Mouse (Mus musculus) hindbrain, embryonic 10.5 days (tissue): ENCODE data around the gene Sbds. TPM values are rescaled to one million over a fixed set of nuclear protein-coding genes. Genes with fewer than 3 reads are reported as not detected.

Experiments used
- DNase-seq: peaks from one replicate; pipeline ENCODE4 v3.0.0-alpha.2; 2017; ENCODE audit warnings: low spot score
- H3K27ac ChIP-seq: fragments of 300-500 bp; sonication (generic); 2 replicates; pipeline ENCODE4 v1.5.1; 2016; ENCODE audit warnings: mild to moderate bottlenecking, moderate library complexity
- H3K27me3 ChIP-seq: fragments of 300-500 bp; sonication (generic); 2 replicates; pipeline ENCODE4 v1.6.1; 2016; ENCODE audit warnings: mild to moderate bottlenecking; ENCODE audit not compliant: poor library complexity, insufficient read depth, severe bottlenecking
- H3K36me3 ChIP-seq: fragments of 300-500 bp; sonication (generic); 2 replicates; pipeline ENCODE4 v1.6.1; 2016; ENCODE audit warnings: mild to moderate bottlenecking, moderate library complexity
- H3K4me1 ChIP-seq: fragments of 300-500 bp; sonication (generic); replicated peaks from 2 replicates; pipeline ENCODE4 v1.6.1; 2016; ENCODE audit warnings: mild to moderate bottlenecking
- H3K4me3 ChIP-seq: fragments of 300-500 bp; sonication (generic); 2 replicates; pipeline ENCODE4 v1.5.1; 2016; ENCODE audit warnings: mild to moderate bottlenecking, moderate library complexity
- H3K9me3 ChIP-seq: fragments of 300-500 bp; sonication (generic); 2 replicates; pipeline ENCODE4 v1.6.1; 2016; ENCODE audit warnings: mild to moderate bottlenecking, moderate library complexity
- WGBS: fragments of 180-500 bp; shearing (Covaris S2); methylation state at CpG from one replicate; pipeline ENCODE4 v1.1.7; 2016; 5-methylcytosine and 5-hydroxymethylcytosine counted together
- polyA plus RNA-seq: library from polyadenylated mRNA; unstranded; fragments of >200 nt; fragmentation: Nextera tagmentation; extraction: Ambion mirVana; gene quantifications from 2 replicates; pipeline ENCODE4 v1.2.1, GENCODE M21; 2016

The Sbds gene
- polyA plus RNA-seq, 1 experiment from 2014 or later = 64.4 TPM

DNA sequence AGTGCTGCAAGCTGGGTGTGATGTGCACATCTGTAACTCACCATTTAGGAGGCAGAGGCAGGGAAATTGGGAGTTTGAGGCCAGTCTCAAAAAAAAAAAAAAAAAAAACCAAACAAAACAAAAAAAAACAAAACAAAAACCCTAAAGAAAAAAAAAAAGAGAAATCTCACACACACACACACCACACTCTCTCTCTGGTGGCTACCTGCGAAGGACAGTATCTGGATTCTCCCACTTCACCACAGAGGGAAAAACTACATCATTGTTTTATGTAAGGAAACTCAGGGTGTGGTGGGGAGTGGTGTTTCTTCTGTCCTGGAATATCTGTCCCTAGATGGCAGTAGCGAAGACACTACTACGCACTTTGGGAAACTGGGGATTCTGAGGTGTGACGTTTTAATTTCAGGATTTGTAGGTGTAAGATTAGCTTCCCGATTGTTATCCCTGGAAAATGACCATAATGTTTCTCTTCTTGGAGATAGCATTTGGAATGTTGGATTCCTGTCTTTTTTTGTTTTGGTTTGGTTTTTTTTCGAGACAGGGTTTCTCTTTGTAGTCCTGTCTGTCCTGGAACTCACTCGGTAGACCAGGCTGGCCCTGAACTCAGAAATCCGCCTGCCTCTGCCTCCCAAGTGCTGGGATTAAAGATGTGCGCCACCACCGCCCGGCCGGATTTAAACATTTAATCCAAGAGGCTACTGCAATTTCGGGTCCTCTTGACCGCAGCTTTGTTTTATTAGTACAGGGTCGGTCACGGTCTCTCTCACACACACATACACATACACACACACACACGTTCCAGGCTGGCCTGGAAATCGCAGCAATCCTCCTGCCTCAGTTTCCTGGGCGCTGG, 940 bp downstream of the Sbds start:
- no peaks in the 10 kb centered on the region for H3K9me3 ChIP-seq
- peaks cover 45% of the 10 kb centered on the region for H3K36me3 ChIP-seq
- H3K27me3 ChIP-seq = no peaks in the 10 kb centered on the region
- H3K4me1 ChIP-seq = peaks cover 23% of the 10 kb centered on the region
- peak overlapping the region; percentile 71 for H3K4me3 ChIP-seq
- DNase-seq = no peak
- peak overlapping the region; percentile 91 for H3K27ac ChIP-seq
- WGBS = 23% methylated on average over 19 of the region's 19 CpGs

- WGBS = 91% methylated on average over 5 of the region's 5 CpGs
- H3K4me3 ChIP-seq = no peak overlapping the region
- no peak for DNase-seq
- H3K36me3 ChIP-seq = peaks cover 100% of the 10 kb centered on the region
- no peaks in the 10 kb centered on the region for H3K27me3 ChIP-seq
- H3K9me3 ChIP-seq = no peaks in the 10 kb centered on the region
- H3K4me1 ChIP-seq = no peaks in the 10 kb centered on the region
- H3K27ac ChIP-seq = no peak overlapping the region
These were observed 7.5 kb downstream of the Sbds start for GRCm38 (mm10) chr5:130247823-130248222.

DNA sequence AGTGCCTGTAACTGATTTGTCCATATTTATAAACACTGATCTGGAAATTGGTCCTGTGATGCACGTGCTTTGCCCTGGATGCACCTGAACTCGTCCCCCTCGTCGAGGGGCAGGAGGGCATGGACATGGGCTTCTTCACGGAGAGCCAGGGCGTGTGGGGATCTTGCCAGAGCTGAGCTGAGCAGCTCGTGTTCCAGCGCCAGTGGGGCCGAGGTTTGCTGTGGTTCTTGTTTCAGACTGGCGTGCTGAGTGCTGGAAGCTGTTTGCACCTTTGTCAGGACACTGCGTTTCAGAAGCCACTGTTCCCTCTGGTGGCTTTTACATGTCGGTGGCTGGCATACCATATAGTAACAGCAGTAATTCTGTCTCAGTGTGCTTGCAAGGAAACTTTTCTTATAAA, 13.9 kb downstream of the Sbds start:
- Histone ChIP-seq H3K36me3 (peaks cover 100% of the 10 kb centered on the region), H3K27me3 (no peaks in the 10 kb centered on the region), H3K4me3 (no peak overlapping the region), H3K27ac (no peak overlapping the region), H3K4me1 (no peaks in the 10 kb centered on the region), H3K9me3 (no peaks in the 10 kb centered on the region)
- WGBS = 95% methylated on average over 12 of the region's 12 CpGs
- DNase-seq = no peak

DNA sequence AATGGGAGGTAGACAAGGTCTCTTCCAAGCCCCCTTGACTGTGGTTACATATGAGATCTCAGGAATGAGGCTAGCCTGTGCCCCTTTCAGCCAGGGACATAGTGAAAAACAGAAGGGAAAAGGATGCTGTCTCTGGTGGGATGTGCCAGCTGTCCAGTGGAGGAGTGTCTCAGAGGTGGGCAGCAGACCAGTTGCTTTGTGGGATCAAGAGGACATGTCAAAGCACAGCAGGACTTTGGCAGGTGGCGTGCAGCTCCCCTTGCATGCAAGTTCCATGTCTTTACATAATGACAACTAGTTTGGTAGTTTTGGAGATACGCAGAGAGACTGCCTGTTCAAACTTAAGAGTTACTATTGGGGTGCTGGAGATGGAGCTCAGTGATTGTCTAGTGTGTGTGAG, 15.5 kb downstream of the Sbds start:
- Histone ChIP-seq H3K4me3 (no peak overlapping the region), H3K4me1 (no peaks in the 10 kb centered on the region), H3K27ac (no peak overlapping the region), H3K36me3 (peaks cover 100% of the 10 kb centered on the region), H3K27me3 (no peaks in the 10 kb centered on the region), H3K9me3 (no peaks in the 10 kb centered on the region)
- DNase-seq = no peak
- WGBS = 94% methylated on average over 2 of the region's 2 CpGs

- no peaks in the 10 kb centered on the region for H3K9me3 ChIP-seq
- no peak overlapping the region for H3K27ac ChIP-seq
- no peak overlapping the region for H3K4me3 ChIP-seq
- H3K36me3 ChIP-seq = peaks cover 100% of the 10 kb centered on the region
- no peaks in the 10 kb centered on the region for H3K27me3 ChIP-seq
- H3K4me1 ChIP-seq = no peaks in the 10 kb centered on the region
- DNase-seq = no peak
- WGBS = 92% methylated on average over 7 of the region's 7 CpGs
These were observed 16.1 kb downstream of the Sbds start for GRCm38 (mm10) chr5:130239236-130239635.

- 95% methylated on average over 8 of the region's 8 CpGs for WGBS
- H3K36me3 ChIP-seq = peaks cover 100% of the 10 kb centered on the region
- DNase-seq = no peak
- H3K27ac ChIP-seq = no peak overlapping the region
- no peaks in the 10 kb centered on the region for H3K27me3 ChIP-seq
- no peaks in the 10 kb centered on the region for H3K9me3 ChIP-seq
- no peak overlapping the region for H3K4me3 ChIP-seq
- no peaks in the 10 kb centered on the region for H3K4me1 ChIP-seq
These were observed 19.0 kb downstream of the Sbds start for GRCm38 (mm10) chr5:130236302-130236701.

DNA sequence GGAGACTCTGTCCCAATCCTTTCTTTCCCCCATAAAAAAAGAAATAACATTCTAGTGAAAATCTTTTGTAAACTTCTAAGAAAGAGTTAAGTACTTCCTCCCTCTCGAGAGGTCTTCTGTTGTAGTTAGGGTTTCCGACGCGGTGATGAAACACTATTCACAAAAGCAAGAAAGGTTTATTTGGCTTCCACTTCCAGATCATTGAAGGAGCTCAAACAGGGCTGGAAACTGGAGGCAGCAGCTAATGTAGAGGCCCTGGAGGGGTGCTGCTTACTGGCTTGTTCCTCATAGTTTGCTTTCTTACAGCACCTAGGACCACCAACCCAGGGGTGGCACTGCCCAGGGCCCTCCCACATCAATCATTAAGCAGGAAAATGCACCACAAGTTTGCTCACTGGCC, 27.2 kb downstream of the Sbds start:
- DNase-seq = no peak
- peaks cover 11% of the 10 kb centered on the region for H3K4me1 ChIP-seq
- H3K9me3 ChIP-seq = no peaks in the 10 kb centered on the region
- no peak overlapping the region for H3K4me3 ChIP-seq
- H3K27ac ChIP-seq = no peak overlapping the region
- H3K27me3 ChIP-seq = no peaks in the 10 kb centered on the region
- H3K36me3 ChIP-seq = peaks cover 51% of the 10 kb centered on the region
- WGBS = 89% methylated on average over 4 of the region's 4 CpGs

- Histone ChIP-seq H3K4me3 (no peak overlapping the region), H3K27ac (no peak overlapping the region), H3K36me3 (peaks cover 38% of the 10 kb centered on the region), H3K27me3 (no peaks in the 10 kb centered on the region), H3K4me1 (peaks cover 15% of the 10 kb centered on the region), H3K9me3 (no peaks in the 10 kb centered on the region)
- no peak for DNase-seq
- 97% methylated on average over 3 of the region's 3 CpGs for WGBS
These were observed 28.5 kb downstream of the Sbds start for GRCm38 (mm10) chr5:130226790-130227189.

- H3K9me3 ChIP-seq = 0 out of 2 replicates have a peak, but pooled peaks cover 7% of the 10 kb centered on the region
- no peaks in the 10 kb centered on the region for H3K27me3 ChIP-seq
- H3K27ac ChIP-seq = peak overlapping the region; percentile 94
- H3K4me3 ChIP-seq = peak overlapping the region; percentile 88
- peaks cover 8% of the 10 kb centered on the region for H3K36me3 ChIP-seq
- peaks cover 24% of the 10 kb centered on the region for H3K4me1 ChIP-seq
- DNase-seq = peak; percentile 94
- under 1% methylated on average over 88 of the region's 88 CpGs for WGBS
These were observed 33.0 kb downstream of the Sbds start for GRCm38 (mm10) chr5:130222146-130223004.

DNA sequence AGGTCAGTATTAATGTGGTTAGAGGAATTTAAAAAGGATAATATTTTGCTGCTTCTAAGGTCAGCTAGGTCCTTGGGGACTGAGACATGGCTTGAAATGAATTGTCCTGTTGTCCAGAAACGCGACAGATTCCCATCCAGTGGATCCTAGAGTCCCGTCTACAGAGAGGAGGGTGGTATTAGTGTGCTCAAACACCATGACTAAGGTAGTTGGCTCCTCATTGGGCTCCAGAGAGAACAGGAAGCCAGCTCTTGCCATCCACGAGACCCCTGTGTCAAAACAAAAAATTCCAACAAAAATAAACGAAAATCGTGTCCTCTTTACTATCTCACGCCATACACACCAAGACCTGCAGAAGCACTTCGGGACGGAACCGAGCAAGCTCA, 33.6 kb downstream of the Sbds start:
- no peaks in the 10 kb centered on the region for H3K27me3 ChIP-seq
- H3K27ac ChIP-seq = peak overlapping the region; percentile 94
- under 1% methylated on average over 10 of the region's 10 CpGs for WGBS
- peak overlapping the region; percentile 88 for H3K4me3 ChIP-seq
- peaks cover 24% of the 10 kb centered on the region for H3K4me1 ChIP-seq
- 0 out of 2 replicates have a peak, but pooled peaks cover 7% of the 10 kb centered on the region for H3K9me3 ChIP-seq
- peaks cover 8% of the 10 kb centered on the region for H3K36me3 ChIP-seq
- no peak for DNase-seq

DNA sequence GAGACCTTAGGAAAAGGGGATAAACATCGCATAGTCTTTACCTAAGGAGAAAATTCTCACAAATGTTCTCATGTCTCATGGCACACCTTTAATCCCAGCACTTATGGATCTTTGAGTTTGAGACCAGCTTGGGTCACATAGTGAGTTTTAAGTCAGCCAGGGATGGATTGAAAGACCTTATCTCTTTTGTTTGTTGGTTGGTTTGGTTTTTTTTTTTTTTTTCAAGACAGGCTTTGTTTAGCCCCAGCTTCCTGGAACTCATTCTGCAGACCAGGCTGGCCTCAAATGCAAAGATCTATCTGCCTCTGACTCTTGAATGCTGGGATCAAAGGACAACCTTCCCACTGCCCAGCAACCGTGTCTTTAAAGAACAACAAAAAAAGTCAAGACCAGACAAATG, 34.0 kb downstream of the Sbds start:
- Histone ChIP-seq H3K27ac (peak overlapping the region; percentile 94), H3K36me3 (peaks cover 8% of the 10 kb centered on the region), H3K27me3 (no peaks in the 10 kb centered on the region), H3K9me3 (0 out of 2 replicates have a peak, but pooled peaks cover 7% of the 10 kb centered on the region), H3K4me1 (peaks cover 24% of the 10 kb centered on the region), H3K4me3 (peak overlapping the region; percentile 88)
- no peak for DNase-seq
- WGBS = 47% methylated on average over 2 of the region's 2 CpGs

- H3K4me1 ChIP-seq = peaks cover 16% of the 10 kb centered on the region
- H3K4me3 ChIP-seq = no peak overlapping the region
- DNase-seq = no peak
- no peak overlapping the region for H3K27ac ChIP-seq
- 90% methylated on average over 5 of the region's 5 CpGs for WGBS
- no peaks in the 10 kb centered on the region for H3K27me3 ChIP-seq
- peaks cover 17% of the 10 kb centered on the region for H3K36me3 ChIP-seq
- 0 out of 2 replicates have a peak, but pooled peaks cover 7% of the 10 kb centered on the region for H3K9me3 ChIP-seq
These were observed 37.0 kb downstream of the Sbds start for GRCm38 (mm10) chr5:130218336-130218735.

DNA sequence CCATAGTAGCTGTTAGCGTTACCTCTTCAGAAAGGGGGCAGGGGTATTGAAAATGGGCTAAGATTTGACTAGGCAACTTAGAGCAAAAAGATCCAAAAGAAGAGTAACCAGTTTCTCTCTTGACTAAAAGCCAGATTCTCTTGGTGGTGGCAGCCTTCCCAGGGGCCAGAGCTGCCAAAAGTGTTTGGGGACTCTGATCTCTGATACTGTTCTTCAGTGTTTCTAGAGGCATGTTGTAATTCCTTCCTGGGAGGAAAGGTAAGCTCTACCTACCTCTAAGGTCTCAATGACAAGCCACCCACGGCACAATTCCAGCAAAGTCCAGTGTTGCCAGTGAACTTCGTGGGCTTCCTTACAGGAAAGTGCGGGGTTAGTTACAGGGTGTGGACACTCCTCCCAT, 37.9 kb downstream of the Sbds start:
- no peak for DNase-seq
- WGBS = 96% methylated on average over 4 of the region's 4 CpGs
- Histone ChIP-seq H3K27ac (no peak overlapping the region), H3K4me1 (peaks cover 10% of the 10 kb centered on the region), H3K27me3 (no peaks in the 10 kb centered on the region), H3K9me3 (0 out of 2 replicates have a peak, but pooled peaks cover 7% of the 10 kb centered on the region), H3K4me3 (no peak overlapping the region), H3K36me3 (peaks cover 27% of the 10 kb centered on the region)
